Mouse (Mus musculus) ZHBTc4 (cell line): ENCODE measurements at regions not wholly inside any gene's neighbourhood (a gene's known extent, or its start where the extent isn't known, plus 50 kb on each side); places are given as distances from the start of the nearest gene placed in this dataset.
A peak's percentile ranks its signal among the peaks of the same experiment; 100 is the strongest.

Experiments
- DNase-seq: peaks from one replicate; pipeline ENCODE4 v3.0.0-alpha.2; 2011; ENCODE audit warnings: low read depth, low spot score

DNA sequence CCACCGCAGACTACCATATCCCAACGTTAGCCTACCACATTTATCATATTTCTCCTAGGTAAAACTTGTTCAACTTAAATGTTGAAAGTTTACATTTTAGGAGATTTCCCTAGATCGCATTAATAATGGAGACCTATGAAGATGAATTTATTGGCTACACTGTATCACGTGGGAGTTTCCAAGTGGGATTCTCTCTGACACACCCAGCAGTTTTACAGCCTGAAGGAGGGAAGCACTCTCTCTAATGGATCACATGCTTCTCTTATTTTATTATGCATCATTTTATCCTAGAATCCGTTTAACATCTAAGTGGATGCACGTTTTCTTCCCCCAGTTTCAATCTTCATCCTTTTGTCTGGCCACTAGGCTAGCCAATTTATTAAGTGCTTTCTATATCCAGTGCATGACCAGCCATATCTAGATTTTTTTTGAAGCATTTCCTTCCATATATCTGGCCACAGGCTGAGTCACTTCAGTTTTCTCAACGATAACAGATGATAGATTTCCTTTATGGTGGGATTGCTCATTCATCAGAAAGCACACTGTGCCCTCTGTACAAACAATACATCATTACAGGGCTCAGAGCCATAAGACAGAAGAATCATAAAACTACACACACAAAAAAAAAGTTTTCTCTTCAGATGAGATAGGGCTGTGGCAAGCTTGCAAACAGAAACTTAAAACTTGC lies 476.3 kb upstream of the Syt1 start:
- no peak for DNase-seq

DNA sequence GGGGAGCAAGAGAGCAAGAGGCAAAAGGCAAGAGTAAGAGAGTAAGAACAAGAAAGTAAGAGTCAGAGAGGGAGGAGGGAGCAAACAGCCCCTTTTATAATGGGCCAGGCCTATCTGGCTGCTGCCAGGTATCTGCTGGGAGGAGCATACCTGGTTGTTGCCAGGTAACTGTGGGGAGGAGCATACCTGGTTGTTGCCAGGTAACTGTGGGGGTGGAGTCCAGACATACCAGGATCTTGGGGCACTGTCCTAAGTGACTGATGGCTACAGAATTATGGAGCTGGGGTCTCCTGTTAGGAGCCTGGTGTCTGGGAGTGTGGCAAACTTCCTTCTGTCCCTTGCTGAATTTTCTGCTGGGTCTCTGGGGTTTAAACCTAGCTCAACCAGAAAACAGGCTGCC lies 469.8 kb upstream of the Syt1 start:
- no peak for DNase-seq

DNA sequence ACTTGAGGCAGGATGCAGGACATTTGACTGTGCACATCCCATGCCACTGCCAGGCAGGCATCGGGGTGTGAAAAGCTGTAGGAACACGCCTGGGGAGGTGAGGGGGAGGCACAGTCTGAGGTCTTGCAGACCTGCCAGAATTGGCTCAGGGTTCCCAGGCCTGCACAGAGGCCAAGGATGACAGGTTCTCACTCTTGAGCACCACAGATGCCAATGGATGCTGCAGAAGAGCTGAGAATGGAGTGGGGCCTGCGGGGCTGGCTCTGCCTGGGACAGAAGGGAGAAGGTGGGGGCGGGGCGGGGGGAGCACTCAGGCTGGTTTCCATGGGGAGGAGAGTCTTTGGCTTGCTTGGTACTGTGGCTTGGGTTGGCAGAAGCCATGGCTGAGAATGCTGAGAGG lies 469.2 kb upstream of the Syt1 start:
- no peak for DNase-seq

DNA sequence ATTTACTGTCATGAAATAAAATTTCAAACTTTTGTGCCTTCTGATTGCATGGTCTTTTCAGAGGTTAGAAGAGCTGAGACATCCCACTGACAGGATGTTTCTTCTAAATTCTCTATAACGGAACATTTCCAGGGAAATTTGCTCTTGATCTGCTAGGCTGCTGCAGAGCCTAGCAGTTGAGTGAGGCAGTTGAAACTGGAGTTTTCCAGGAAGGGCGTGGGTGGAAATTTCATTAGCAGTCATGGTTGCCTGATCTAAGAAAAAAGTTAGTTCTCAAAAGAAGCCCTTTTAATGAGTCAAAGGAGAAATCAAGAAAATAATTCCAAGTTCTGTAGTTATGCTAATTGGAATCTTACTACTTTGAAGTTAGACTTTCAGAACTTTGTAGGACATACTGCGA lies 455.7 kb upstream of the Syt1 start:
- DNase-seq, result peak; percentile 17

DNA sequence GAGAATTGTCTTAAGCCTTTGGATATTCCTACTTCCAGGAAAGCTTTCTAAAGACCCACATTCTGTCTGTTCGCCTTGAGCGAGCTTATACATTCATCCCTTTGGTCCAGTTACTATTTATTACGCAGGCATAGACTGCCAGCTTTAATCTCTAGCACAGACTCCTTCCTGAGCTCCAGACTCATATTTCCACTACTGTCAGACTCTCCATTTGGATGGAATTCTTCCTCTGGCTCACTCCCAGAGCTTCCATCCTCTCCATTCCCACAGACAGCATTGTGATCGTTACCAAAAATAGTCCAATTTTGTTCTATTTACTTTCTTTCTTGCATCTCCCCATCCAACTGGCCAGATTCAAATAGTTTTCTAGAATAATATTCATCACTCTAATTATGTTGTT lies 420.3 kb upstream of the Syt1 start:
- no peak for DNase-seq

DNA sequence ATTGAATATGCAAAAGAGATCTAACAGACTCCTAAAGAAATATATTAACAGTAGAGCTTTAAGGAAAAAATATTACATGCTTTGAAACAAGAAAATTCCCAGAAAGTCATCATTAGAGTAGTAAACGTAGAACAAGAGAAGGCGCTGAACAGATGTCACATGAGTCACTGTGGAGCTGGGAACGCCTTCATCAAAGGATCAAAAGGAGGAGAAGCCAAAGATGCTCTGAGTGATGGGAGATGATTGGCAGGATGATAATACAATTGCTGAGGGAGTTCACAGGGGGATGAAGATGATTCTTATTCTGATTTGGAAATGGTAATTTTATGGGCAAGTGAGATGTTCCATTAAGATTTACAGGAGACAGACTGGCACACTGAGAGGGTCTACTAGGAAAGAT lies 417.1 kb upstream of the Syt1 start:
- no peak for DNase-seq

DNA sequence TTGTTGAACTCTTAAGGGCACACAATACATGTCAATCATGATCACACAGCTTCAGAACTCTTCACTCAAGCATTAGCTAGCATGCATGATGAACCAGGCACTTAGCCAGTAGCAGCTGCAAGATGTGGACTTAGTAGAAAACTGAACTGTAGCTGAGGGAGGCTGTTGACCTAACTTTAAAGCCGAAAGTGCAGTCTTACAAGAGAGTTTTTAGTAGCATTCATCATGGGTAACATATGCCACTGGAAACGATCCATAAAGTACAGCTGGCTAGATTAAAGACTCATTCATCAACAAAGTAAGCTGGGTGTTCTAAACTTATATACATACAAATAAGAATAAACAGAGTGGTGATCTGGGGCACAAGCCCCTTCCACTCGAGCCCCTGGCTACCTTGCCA lies 396.2 kb upstream of the Syt1 start:
- peak; percentile 1 for DNase-seq

DNA sequence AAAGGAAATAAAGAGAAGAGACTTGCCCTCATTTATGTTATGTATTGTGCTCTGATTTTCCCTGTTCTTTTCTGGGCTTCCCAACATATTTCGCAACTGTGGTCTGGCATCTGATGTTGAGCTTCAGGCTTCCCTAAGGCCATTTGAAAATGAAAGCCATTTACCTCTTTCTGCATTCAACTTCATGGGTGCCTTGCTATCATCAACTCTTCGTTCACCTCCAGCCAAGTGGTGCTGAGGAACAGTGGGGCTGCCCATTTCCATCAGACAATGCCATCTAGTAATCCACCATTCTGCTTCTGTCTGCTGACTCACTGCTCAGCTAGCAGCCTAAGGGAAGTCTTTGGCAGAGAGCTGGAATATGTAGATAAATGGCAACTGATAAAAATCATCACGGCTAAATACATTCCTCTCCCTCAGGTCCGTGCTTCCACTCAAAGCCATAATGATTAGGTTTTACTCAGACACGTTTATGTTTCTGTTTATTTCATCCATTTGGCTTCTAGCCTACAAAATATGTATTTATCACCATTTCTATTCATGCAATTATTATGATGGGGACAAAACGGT lies 394.4 kb upstream of the Syt1 start:
- DNase-seq, result no peak

DNA sequence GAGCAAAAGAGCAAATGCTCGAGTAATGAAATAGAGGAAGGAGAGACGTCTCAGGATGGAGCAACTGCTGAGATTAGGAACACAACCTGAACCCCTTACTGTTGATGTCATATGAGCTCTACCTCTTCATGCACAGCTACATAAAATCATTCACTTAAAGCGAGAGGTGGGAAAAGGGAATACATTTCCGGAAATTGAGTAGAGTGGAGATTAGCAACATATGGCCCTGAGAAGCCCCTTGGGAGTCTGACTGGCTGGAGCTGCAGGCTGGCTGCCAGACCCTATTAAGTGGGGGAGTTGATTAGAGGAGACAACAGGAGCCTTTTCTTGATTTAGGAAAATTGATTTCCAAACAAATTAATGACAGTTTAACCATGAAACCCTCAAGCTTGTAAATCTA lies 373.0 kb upstream of the Syt1 start:
- DNase-seq, result no peak

DNA sequence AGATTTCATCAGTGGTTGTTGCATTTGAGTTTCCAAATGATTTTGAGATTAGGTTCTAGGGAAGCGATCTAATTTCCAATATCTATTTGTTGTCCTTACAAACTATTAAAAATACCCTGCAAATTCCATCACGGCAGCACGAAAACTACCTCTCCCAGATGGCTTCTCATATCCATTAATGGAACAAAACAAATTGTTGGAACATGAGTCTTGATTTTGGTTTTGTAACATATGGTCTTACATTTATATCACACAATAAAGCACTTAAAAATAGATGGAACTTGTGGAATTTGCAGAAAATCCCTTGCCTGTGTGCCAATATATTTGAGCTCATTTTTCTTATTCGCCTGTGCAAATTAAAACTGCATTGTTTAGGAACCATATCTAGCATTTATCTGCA lies 368.1 kb upstream of the Syt1 start:
- no peak for DNase-seq

DNA sequence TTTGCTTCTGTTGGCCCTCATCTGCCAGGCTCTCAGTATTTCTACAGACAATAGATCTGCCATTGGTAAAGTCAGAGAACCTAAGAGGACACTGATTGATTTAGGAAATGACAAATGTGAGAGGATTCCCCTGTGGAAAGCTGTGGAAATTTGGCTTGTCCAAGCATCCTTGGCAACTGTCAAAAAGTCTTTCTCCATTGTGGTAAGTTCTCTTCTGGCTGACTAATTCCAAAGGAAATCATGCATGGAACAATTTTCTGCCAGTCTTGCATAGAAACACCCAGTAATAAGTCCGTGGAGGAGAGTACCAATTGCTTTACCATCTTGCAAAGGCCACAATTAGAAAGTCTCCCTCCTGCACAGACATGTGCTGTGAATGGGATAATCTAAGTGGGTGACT lies 349.4 kb upstream of the Syt1 start:
- no peak for DNase-seq

DNA sequence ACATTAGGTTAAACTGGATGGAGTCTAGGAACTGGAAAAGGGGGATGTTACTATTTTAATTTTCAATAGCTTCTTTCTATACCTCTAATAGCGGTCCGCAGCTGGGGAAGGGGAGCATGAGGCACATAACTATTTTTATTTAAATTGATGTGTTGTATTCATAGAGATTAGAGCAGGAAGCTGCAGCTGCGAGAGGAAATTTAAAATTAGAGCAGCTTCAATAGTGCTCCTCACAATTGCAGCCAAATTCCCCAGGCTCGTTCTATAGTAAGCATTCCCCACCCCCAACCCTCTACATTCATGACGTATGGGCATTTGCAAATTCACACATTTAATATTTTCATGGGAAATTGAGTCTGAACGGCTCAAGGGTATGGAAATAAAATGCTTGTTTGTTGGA lies 348.0 kb upstream of the Syt1 start:
- DNase-seq, result no peak

DNA sequence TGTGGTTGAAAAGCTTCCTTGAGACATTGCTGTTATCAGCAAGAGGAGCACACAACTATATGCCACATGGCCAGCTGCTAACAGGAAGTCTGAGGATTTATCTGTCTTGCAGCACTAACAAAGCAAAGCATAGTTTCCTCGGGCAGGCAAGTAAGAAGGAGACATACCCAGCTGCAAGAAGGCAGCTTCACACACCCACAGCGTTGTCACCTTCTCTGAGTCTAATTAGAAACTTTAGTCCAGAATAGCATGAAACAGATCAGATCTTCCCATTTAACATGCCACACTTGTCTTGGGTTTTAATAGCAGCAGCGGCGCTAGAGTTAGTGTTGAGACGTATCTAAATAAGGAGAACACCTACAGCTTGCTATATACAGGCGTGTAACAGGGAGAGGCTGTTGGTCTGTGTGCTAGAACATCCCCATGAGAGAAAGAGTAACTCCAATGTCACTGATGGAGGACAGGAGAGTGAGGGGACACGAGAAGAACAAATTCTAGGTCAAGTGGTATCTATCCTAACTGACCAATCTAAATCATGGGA lies 322.1 kb upstream of the Syt1 start:
- DNase-seq, result no peak

DNA sequence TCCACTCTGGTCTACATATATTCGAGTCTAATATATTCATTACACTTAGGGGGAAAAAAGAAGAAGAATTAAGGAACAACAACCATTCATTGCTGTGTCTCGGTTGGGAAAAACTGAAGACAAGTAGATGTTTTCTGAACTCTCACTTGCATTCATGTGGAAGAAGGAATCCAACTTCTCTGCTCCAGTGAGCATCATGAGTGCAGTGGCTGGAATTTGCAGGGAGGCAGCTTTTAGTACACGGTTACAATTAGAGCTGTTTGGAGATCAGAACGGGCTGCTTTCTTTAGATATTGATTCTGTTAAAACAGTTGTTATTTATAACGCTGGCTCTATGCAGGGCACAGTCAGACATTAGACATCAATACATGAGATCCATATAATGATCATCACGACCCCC lies 298.5 kb upstream of the Syt1 start:
- no peak for DNase-seq

DNA sequence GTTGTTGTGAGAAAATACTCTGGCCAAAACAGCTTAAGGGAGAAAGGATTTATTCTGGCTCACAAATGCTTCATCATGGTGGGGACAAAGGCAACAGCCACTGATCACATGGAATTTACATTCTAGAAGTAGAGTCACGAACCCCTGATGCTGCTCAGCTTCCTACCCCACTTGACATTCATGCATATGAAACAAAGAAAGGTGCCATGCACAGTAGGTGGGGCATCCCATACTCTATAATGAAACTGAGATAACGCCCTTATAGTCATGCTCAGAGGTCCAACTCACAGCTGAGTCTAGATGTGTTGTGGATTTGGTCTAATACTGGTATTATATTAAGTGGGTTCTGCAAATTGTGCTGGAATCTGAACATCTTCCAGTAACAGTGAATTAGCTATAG lies 289.4 kb upstream of the Syt1 start:
- peak; percentile 7 for DNase-seq

DNA sequence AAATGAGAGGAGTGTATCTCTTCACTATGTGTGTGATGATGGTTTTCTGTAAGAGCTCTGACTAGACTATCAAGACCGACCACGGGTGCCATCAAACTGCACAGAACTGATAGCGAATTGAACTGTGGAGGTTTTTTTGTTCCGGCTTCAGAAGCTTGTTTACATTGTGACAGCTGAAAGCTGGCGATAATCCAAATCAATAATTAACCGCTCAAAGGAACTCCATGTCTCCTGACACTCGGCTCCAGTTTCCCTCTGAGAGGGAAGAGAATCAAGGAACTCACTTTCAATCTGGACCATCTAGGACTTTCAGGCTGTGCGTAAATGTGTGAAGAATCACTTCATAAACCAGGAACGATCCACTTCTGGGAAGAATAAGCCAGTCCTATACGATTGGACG lies 289.0 kb upstream of the Syt1 start:
- no peak for DNase-seq

DNA sequence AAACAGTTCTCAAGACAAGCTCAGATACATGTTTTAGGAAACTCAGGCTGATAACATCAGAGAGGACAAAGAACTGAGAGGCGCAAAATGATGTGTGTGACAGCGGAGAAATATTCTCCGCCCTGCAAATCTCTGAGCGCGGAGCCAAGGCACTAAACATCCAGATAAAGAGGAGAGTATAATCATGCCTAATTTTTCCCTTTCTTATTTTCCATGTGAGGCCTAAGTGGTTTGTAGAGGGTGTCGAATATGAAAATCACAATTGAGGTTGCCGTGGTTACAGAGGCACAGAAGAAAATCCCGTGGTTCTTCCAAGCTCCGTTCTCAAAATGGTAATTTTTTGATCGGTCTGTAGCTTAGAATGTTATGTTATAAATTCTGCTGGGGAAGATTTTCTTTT lies 272.6 kb upstream of the Syt1 start:
- no peak for DNase-seq

DNA sequence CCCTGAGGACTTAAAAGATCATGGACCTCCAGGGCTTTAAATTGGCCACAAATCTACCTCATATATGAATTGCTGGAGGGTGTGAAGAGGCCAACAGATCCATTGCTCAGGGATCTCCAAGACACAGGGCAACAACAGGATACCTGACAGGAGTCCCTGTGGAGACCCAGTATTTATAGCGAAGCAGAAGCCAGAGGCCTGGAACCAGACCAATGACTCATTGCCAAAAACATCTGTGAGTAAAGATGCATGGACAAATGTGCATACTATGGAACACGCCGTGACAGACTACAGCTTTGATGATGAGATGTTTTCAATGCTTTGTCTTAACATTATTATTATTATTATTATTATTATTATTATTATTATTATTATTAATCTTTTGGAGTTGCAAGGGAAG lies 239.0 kb upstream of the Syt1 start:
- DNase-seq, result no peak

DNA sequence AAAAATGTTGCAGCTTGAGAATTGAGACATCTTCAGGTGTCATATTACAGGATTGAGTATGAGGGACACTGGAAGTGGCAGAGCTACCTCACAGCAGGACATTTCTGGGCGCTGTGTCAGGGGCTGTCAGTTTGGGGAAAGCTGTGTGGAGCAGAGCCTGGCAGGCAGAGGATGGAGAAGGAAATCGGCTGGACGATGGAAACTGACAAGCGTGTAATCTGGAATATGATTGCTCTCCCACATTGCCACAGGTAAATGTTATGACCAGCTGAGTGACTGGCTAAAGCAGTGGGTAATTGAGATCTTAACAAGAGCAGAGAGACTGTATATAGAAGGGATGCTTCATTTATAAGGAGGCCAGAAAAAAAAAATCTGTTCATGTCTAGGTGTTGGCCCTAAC lies 235.5 kb upstream of the Syt1 start:
- no peak for DNase-seq

DNA sequence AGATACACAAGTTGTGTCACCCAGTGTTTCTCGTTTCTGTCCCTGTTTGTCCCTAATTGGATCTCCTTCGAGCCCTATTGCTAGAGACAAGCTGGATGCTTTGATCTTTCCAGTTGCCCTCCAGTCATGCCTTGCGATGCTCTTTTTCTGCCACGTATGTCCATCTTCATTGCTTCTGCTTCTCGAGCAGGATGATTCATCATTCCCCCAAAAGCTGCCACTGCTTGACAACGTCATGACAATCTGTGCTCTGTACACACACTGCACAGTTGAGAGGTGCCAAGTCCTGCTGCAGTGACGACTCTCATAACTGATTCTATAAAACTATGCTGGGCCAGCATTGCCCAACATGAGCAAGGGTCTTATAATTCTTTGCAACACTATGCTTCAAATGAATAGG lies 226.2 kb upstream of the Syt1 start:
- DNase-seq, result no peak

DNA sequence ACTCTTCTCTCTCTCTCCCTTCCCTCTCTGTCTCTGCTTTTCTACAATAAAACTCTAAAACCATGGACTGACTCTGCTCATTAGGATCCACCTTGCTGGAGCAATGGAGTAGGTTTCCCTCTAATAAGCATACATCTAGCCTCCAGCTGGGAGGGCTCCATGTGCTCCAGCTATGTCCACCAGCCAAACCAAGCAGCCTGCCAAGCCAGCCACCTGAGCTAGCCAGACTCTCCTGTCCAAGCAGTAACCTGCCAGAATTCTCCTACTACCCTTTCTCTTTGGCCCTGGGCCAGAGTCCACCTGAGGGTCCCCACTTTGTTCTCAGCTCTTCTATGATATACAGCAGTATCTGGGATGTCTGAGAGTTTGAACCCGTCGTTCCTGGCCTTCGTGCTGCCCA lies 216.2 kb upstream of the Syt1 start:
- DNase-seq, result no peak

DNA sequence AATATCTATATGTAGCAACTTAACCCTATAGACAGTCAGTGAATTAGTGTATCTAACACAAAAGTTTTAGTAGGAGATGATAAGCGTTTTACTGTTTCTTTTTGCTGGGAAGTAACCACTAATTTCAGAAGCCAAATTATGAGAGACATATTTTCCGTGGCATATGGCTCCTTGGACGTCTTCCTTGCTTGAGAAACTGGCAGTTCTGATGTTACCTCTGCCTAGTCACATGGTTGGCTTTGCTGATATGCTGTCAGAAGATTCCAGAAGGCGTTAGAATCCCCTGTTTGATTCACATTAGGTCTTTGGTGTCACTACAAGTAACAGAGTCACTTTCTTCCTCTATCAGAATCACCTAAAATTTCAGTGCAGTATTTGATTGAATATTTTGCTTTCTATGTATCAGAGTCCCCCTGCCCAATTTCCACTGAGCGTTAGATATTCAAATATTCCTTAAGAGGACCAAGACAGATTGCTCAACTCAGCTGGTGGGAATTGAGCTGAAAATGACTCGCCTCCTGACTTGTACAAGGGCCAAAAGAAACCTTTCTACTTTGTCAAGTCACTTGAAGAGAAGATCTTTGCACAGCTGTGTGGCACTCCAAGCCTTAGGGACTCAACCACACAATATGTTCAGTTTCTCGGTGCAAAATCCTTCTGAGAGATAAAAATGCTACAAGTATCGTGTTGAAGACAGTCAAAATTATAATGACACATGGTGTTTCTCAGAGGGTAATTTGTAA lies 178.2 kb upstream of the Syt1 start:
- DNase-seq, result no peak

DNA sequence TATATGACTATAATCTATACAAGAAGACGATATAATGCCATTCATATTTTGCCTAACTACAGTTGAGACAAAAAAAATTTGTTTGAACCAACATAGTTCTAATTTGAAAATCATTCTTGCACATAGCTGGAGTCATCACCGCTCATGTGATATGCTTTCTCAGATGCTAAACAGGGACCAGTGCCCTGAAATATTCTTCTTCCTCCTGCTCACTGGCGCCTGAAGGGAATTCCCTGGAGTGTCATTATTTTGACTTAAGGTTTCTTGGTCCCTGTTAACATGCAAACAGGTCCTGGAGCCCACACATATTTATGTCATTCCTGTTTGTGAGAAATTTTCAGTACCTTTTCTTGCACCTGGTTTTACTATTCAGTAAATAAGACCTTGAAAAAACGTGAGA lies 177.5 kb upstream of the Syt1 start:
- no peak for DNase-seq
